Mouse (Mus musculus): Measurements from ENCODE around the gene Atg4d.
"Not testable (repeated sequence)": the region's sequence is repeated elsewhere in the genome, so short reads cannot be mapped to it uniquely, and the experiment has no call there.

Atg4d gene

GRCm38 (mm10) chr9:21315421-21315820 lies 50.3 kb downstream of the Atg4d start:
- no peak for DNase-seq

GRCm38 (mm10) chr9:21316696-21317095 lies 51.6 kb downstream of the Atg4d start:
- DNase-seq = peak; percentile 68

GRCm38 (mm10) chr9:21318792-21319191 lies 53.7 kb downstream of the Atg4d start:
- DNase-seq = peak; percentile 17

GRCm38 (mm10) chr9:21319503-21319902 lies 54.4 kb downstream of the Atg4d start:
- DNase-seq = no peak

- DNase-seq = no peak
Observed at GRCm38 (mm10) chr9:21320280-21320618, 55.2 kb downstream of the Atg4d start.

GRCm38 (mm10) chr9:21320619-21321512 lies 55.8 kb downstream of the Atg4d start, which contains the start of gene Slc44a2:
Gene Slc44a2, plus strand, starts transcription at chr9:21320698.
- peak; percentile 93 for DNase-seq

- peak; percentile 80 for DNase-seq
Observed at GRCm38 (mm10) chr9:21321513-21321835, 56.4 kb downstream of the Atg4d start.

GRCm38 (mm10) chr9:21322211-21322916 lies 57.3 kb downstream of the Atg4d start:
- peak; percentile 83 for DNase-seq

GRCm38 (mm10) chr9:21322917-21323297 lies 57.8 kb downstream of the Atg4d start:
- DNase-seq = not testable (repeated sequence)

- DNase-seq = no peak
Observed at GRCm38 (mm10) chr9:21324269-21324668, 59.2 kb downstream of the Atg4d start.

Data from thymus, postnatal 14 days (tissue).